Mouse (Mus musculus) bone marrow, adult 2 months (tissue): Measurements from ENCODE around the gene Tex14.

Experiments
- CTCF ChIP-seq: fragments of 200-500 bp; IDR thresholded peaks from 2 replicates; pipeline ENCODE4 v1.5.1; 2011; ENCODE audit warnings: low read length, control low read depth; ENCODE audit not compliant: control insufficient read depth, insufficient read depth
- POLR2A ChIP-seq: fragments of 200-500 bp; IDR thresholded peaks from 2 replicates; pipeline ENCODE4 v1.6.1; 2011; ENCODE audit warnings: low read depth, mild to moderate bottlenecking, control low read depth, low read length, borderline replicate concordance; ENCODE audit not compliant: control insufficient read depth

- TF ChIP-seq CTCF, result no peak
- TF ChIP-seq POLR2A, result no peak
Measured at GRCm38 (mm10) chr11:87455984-87456383, 51.1 kb downstream of the Tex14 start.
